In the genomic region with DNA sequence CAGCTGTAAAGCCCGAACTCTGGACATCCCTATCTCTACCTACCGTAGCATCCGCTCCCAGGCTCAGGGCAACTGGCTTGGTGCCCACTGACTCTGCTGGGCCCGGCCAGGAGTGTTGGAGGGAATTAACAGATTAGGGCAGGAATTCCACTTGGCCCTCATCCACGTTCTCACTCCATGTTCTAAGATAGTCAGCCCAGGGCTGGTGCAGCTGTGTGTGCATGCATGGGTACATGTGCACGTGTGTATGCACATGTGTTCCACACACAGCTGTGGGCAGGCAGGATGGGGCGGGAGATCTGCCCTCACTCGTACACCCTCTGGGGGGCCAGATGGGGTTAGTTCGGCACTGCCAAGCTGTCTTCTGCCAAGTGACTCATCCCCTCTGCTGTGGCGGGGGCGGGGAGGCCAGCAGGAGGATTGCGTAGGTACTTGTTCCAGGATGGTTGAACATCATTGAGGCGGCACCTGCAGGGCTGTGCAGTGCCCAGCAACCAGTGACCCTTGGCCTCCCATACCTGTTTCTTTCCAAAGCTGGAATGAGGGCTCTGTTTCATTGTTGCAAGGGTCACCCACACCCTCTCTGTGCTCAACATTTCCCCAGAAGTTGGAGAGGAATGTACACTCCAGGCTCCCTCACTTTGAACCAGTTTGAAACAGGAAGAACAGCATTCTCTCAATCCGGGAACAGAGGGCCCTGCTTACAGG, we compare ENCODE assay signal across 9 mouse cellular contexts. TPM values are rescaled to one million over a fixed set of nuclear protein-coding genes. Genes with fewer than 3 reads are reported as not detected.
DNase-seq lines count a peak whose midpoint lies in the region; ATAC-seq and TF ChIP-seq lines count a peak whose summit lies in the region.
"Had no signal": no experiment of that assay in that cellular context is flagged by ENCODE, and none has a peak within 500 bp of the region (broad histone marks: within the 10 kb centered on the region; RNA-seq: fewer than 3 reads in every experiment).

No protein-coding gene starts in this region.

- WGBS in hindbrain, embryonic 13.5 days, result 83% methylated on average over 13 of the region's 14 CpGs
- WGBS in hindbrain, embryonic 14.5 days, result 78% methylated on average over 14 of the region's 14 CpGs
- 55% methylated on average over 14 of the region's 14 CpGs for WGBS in lung, embryonic 14.5 days

- H3K36me3 ChIP-seq in hindbrain, embryonic 13.5 days, result no peaks in the 10 kb centered on the region
- no peaks in the 10 kb centered on the region for H3K36me3 ChIP-seq in hindbrain, embryonic 14.5 days (replicated peaks; ENCODE audit: control insufficient read depth, insufficient read depth)
- H3K36me3 ChIP-seq in lung, embryonic 14.5 days (ENCODE audit: insufficient read depth), result no peaks in the 10 kb centered on the region
- H3K36me3 ChIP-seq: liver, embryonic 15.5 days had no signal

- no peak for TF ChIP-seq CTCF in lung, embryonic 14.5 days (IDR thresholded peaks at IDR 0.05; ENCODE audit: low read depth)

- H3K9ac ChIP-seq in hindbrain, embryonic 13.5 days, result no peak overlapping the region
- H3K9ac ChIP-seq in hindbrain, embryonic 14.5 days, result no peak overlapping the region
- H3K9ac ChIP-seq in lung, embryonic 14.5 days, result no peak overlapping the region
- H3K9ac ChIP-seq: liver, embryonic 15.5 days had no signal

- peaks cover 16% of the 10 kb centered on the region for H3K4me1 ChIP-seq in hindbrain, embryonic 13.5 days (replicated peaks)
- H3K4me1 ChIP-seq in hindbrain, embryonic 14.5 days (replicated peaks; ENCODE audit: control insufficient read depth, insufficient read depth, low read length), result no peaks in the 10 kb centered on the region
- peaks cover 15% of the 10 kb centered on the region; the same call in 1 of the 2 replicates for H3K4me1 ChIP-seq in lung, embryonic 14.5 days (ENCODE audit: insufficient read depth)

- H3K4me2 ChIP-seq in hindbrain, embryonic 13.5 days, result no peak overlapping the region
- H3K4me2 ChIP-seq in hindbrain, embryonic 14.5 days (replicated peaks), result no peak overlapping the region
- H3K4me2 ChIP-seq in lung, embryonic 14.5 days, result no peak overlapping the region
- H3K4me2 ChIP-seq: liver, embryonic 15.5 days had no signal

- no peak overlapping the region for H3K27ac ChIP-seq in hindbrain, embryonic 13.5 days
- H3K27ac ChIP-seq in hindbrain, embryonic 14.5 days, result no peak overlapping the region
- H3K27ac ChIP-seq in lung, embryonic 14.5 days (ENCODE audit: low read depth), result peak overlapping the region; percentile 40; the same call in 1 of the 2 replicates
- H3K27ac ChIP-seq: liver, embryonic 15.5 days had no signal

- H3K9me3 ChIP-seq in hindbrain, embryonic 13.5 days, result no peaks in the 10 kb centered on the region
- no peaks in the 10 kb centered on the region for H3K9me3 ChIP-seq in hindbrain, embryonic 14.5 days (ENCODE audit: control insufficient read depth, low read length)
- H3K9me3 ChIP-seq in lung, embryonic 14.5 days (ENCODE audit: low read depth, low read length), result no peaks in the 10 kb centered on the region
- H3K9me3 ChIP-seq: liver, embryonic 15.5 days had no signal

- ATAC-seq in hindbrain, embryonic 13.5 days (ENCODE audit: low FRiP score), result 0 out of 2 replicates have a peak, but pooled peaks have one; percentile 17
- no peak for ATAC-seq in hindbrain, embryonic 14.5 days (ENCODE audit: low FRiP score)
- no peak for ATAC-seq in lung, embryonic 14.5 days (ENCODE audit: insufficient read depth)

- no peak for DNase-seq in hindbrain, embryonic 14.5 days (ENCODE audit: low spot score)
- peak; percentile 46 to 61 for DNase-seq in adrenal gland, adult 18-20 months (ENCODE audit: low spot score in 2 of 2)
- peak; percentile 35 to 54 for DNase-seq in frontal cortex, postnatal 36 days (ENCODE audit: low spot score in 2 of 2)
- peak; percentile 34 to 54 for DNase-seq in kidney, adult 8-10 months
- peak; percentile 46 for DNase-seq in lung, embryonic 14.5 days
- peak; percentile 86 for DNase-seq in urinary bladder, postnatal 14 days (ENCODE audit: low spot score)
- no peak for DNase-seq in T-cell, adult 2 months (ENCODE audit: low spot score)

- H3K27me3 ChIP-seq in hindbrain, embryonic 13.5 days, result peaks cover 65% of the 10 kb centered on the region
- peaks cover 51% of the 10 kb centered on the region for H3K27me3 ChIP-seq in hindbrain, embryonic 14.5 days (ENCODE audit: control insufficient read depth, insufficient read depth, low read length)
- H3K27me3 ChIP-seq in lung, embryonic 14.5 days (ENCODE audit: insufficient read depth, low read length), result peaks cover 40% of the 10 kb centered on the region

- no peak overlapping the region for H3K4me3 ChIP-seq in hindbrain, embryonic 13.5 days
- H3K4me3 ChIP-seq in hindbrain, embryonic 14.5 days (replicated peaks; ENCODE audit: low read length), result no peak overlapping the region
- no peak overlapping the region for H3K4me3 ChIP-seq in lung, embryonic 14.5 days (ENCODE audit: low read depth, low read length)
- H3K4me3 ChIP-seq: liver, embryonic 15.5 days had no signal

RNA-seq across cellular contexts. Expression of gene Ppl, which starts 2.6 kb away (rescaled TPM):
- polyA plus RNA-seq in hindbrain, embryonic 13.5 days (2015; fragmentation: Nextera tagmentation; extraction: Ambion mirVana), result 0.25 TPM in 2 replicates
- polyA plus RNA-seq in hindbrain, embryonic 14.5 days (2014; fragmentation: Nextera tagmentation; extraction: Ambion mirVana), result 0.09 and 0.29 TPM in 2 replicates
- 1 to 10 TPM; 2.5 to 6.9 TPM for total RNA-seq in adrenal gland, adult 18-20 months (2021)
- 3.7 and 4.7 TPM in 2 replicates for polyA plus RNA-seq in lung, embryonic 14.5 days (2014; fragmentation: Nextera tagmentation; extraction: Ambion mirVana)

RNA-seq across cellular contexts. Expression of gene Sec14l5, which starts 12.1 kb away (rescaled TPM):
- 0.66 and 0.76 TPM in 2 replicates for polyA plus RNA-seq in hindbrain, embryonic 13.5 days (2015; fragmentation: Nextera tagmentation; extraction: Ambion mirVana)
- polyA plus RNA-seq in hindbrain, embryonic 14.5 days (2014; fragmentation: Nextera tagmentation; extraction: Ambion mirVana), result 0.35 and 0.48 TPM in 2 replicates
- total RNA-seq in adrenal gland, adult 18-20 months (2021), result under 1 TPM; 0.06 to 0.07 TPM
- 0.49 and 0.86 TPM in 2 replicates for polyA plus RNA-seq in lung, embryonic 14.5 days (2014; fragmentation: Nextera tagmentation; extraction: Ambion mirVana)
- polyA plus RNA-seq: liver, embryonic 15.5 days had no signal

Comparison
In these comparisons a context has a peak if more than half of its experiments do, and no peak if none do; other contexts are left out.
1. DNase-seq: peak in adrenal gland, adult 18-20 months (2 of 2), frontal cortex, postnatal 36 days (2 of 2), kidney, adult 8-10 months (2 of 2), lung, embryonic 14.5 days (single experiment) and urinary bladder, postnatal 14 days (single experiment); none in hindbrain, embryonic 14.5 days (single experiment) and T-cell, adult 2 months (single experiment).